Mouse (Mus musculus): Measurements from ENCODE around the gene Gm9736. TPM values are rescaled to one million over a fixed set of nuclear protein-coding genes. Genes with fewer than 3 reads are reported as not detected.
"Not testable (repeated sequence)": the region's sequence is repeated elsewhere in the genome, so short reads cannot be mapped to it uniquely, and the experiment has no call there.

Gene Gm9736
- polyA plus RNA-seq (2015; fragmentation: Nextera tagmentation; extraction: Ambion mirVana) = not detected in 2 replicates

DNA sequence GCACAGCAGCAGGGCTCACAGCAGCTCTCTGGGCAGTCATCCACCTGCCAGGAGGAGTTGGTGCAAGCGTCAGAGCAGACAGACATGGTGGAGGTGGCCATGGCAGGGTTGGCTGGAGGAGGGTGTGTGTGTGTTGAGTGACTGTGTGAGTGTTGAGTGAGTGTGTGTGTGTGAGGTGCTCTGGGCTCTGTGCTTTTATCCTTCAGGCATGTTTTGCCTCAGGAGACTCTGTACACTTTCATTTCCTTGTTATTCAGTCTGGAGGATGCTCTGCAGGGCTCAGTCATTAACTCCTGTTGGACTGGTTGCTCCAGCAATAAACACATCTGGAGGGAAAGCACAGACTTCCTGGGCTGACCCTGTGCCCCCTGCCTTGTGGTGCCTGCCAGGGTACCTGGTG is at the start of gene Gm9736:
Gene Gm9736 (minus strand): TSS at position 101 of the 400 bp plus-strand sequence.
- H3K36me3 ChIP-seq; H3K27ac ChIP-seq (replicated peaks); H3K4me1 ChIP-seq (replicated peaks); ATAC-seq (ENCODE audit: low FRiP score, low read depth); H3K9ac ChIP-seq; H3K4me3 ChIP-seq; H3K27me3 ChIP-seq; H3K4me2 ChIP-seq; H3K9me3 ChIP-seq: not testable (repeated sequence)
- 67% methylated on average over 1 of the region's 1 CpGs for WGBS

DNA sequence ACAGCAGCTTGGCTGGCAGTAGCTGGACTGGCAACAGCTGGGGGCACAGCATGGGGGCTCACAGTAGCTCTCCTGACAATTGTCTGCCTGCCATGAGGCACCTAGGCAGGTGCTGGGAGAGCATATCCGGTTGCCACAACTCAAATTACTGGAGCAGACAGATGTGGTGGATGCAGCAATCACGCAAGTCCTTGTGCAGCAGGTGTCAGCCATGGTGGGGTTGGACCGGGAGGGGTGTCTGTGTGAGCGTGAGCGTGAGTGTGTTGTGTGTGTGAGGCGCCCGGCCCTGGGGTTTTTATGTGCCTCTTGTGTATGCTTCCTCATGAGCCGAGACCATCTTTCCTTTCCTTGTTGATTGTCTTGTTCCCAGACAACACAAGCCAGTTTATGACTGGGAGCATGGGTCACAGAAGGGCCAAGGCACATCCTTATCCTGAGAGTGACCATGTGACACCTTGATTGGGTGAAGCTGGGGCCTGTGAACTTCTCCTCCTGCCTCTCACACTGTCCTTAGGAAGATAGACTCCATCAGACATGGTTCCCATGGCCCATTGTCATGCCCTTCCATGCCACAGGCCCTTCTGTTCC is 47.9 kb upstream of the Gm9736 start, which contains the start of gene Gm19668:
Gene Gm19668 (minus strand): TSS at position 213 of the 588 bp plus-strand sequence.
- Histone ChIP-seq H3K4me1 (replicated peaks) (no peaks in the 10 kb centered on the region), H3K36me3 (no peaks in the 10 kb centered on the region), H3K9me3 (no peaks in the 10 kb centered on the region), H3K9ac (no peak within 1 kb of the TSS), H3K4me3 (no peak within 1 kb of the TSS), H3K4me2 (no peak within 1 kb of the TSS), H3K27me3 (no peaks in the 10 kb centered on the region), H3K27ac (replicated peaks) (no peak within 1 kb of the TSS)
- WGBS = 53% methylated on average over 8 of the region's 8 CpGs
- no peak for ATAC-seq (ENCODE audit: low FRiP score, low read depth)

DNA sequence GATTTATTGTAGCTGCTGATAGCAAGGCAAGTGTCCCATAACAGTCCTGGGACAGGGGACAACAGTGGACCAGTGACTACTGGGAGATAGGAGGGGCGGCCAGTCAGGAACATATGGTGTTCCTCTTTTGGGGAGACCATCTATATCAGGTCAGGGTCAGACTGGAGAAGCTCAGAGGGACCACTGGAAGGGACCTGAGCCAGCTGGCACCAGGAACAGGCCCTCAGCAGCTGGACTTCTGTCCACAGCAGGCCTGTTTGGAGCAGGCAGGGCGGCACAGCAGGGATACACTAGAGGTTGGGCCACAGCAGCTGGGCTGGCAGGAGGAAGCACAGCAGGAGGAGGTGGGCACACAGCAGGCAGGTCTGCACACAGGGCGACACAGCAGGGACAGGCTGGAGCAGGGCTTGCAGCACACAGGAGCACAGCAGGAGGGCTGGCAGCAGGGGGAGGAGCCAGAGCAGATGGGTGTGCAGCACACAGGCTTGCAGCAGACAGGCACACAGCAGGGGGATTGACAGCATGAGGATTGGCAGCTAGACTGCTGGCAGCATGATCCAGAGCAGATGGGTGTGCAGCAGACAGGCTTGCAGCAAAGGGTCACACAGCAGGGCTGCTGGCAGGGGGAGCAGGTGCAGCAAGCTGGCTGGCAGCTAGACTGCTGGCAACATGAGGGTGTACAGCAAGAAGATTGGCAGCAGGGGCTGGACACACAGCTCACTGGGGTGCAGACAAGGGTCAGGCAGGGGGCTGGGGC is 47.2 kb upstream of the Gm9736 start:
- not testable (repeated sequence) for H3K9me3 ChIP-seq; H3K27me3 ChIP-seq; H3K27ac ChIP-seq (replicated peaks); ATAC-seq (ENCODE audit: low FRiP score, low read depth); H3K4me2 ChIP-seq; H3K9ac ChIP-seq; H3K36me3 ChIP-seq; H3K4me1 ChIP-seq (replicated peaks); H3K4me3 ChIP-seq
- 34% methylated on average over 3 of the region's 3 CpGs for WGBS

DNA sequence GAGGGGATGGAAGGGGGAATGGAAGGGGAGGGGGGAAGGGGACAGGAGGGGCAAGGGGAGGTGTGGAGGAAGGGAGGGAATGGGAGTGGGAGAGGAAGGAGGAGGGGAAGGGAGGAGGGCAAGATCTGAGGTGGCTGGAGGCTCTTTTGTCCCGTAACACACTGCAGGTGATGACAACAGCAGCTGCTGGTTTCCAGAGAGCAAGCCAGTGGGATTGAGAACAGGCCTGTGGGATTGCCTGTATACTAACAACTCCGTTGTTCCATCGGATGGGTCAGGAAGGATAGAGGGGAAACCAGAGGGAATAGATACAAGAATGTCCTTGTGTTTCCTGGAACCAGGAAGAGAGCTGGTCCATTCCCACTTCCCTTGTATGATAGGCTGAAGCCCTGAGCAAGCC is 46.5 kb upstream of the Gm9736 start:
- H3K4me2 ChIP-seq = no peak overlapping the region
- WGBS = 22% methylated on average over 3 of the region's 3 CpGs
- no peaks in the 10 kb centered on the region for H3K27me3 ChIP-seq
- H3K9ac ChIP-seq = no peak overlapping the region
- no peaks in the 10 kb centered on the region for H3K9me3 ChIP-seq
- no peaks in the 10 kb centered on the region for H3K4me1 ChIP-seq (replicated peaks)
- no peak overlapping the region for H3K27ac ChIP-seq (replicated peaks)
- H3K4me3 ChIP-seq = no peak overlapping the region
- H3K36me3 ChIP-seq = no peaks in the 10 kb centered on the region
- no peak for ATAC-seq (ENCODE audit: low FRiP score, low read depth)

DNA sequence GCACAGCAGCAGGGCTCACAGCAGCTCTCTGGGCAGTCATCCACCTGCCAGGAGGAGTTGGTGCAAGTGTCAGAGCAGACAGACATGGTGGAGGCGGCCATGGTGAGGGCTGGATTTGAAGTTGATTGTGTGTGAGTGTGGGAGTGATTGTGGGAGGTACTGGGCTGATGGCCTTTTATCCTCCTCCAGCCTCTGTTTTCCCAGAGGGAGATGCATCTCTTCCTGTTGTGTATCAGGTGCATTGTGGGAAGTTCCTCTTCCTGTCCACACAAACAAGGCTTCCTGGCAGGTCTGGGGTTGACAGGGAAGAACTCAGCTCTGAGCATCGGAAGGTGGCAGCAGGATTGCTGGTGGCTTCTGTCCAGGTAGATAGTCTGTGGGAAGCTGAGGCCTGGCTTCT is 43.8 kb upstream of the Gm9736 start, which contains the start of gene Gm9639:
Gene Gm9639 (minus strand): TSS at position 101 of the 400 bp plus-strand sequence.
- H3K9me3 ChIP-seq = no peaks in the 10 kb centered on the region
- H3K36me3 ChIP-seq = no peaks in the 10 kb centered on the region
- no peak within 1 kb of the TSS for H3K4me3 ChIP-seq
- 68% methylated on average over 2 of the region's 2 CpGs for WGBS
- no peak within 1 kb of the TSS for H3K27ac ChIP-seq (replicated peaks)
- H3K4me1 ChIP-seq (replicated peaks) = no peaks in the 10 kb centered on the region
- H3K27me3 ChIP-seq = no peaks in the 10 kb centered on the region
- H3K9ac ChIP-seq = no peak within 1 kb of the TSS
- H3K4me2 ChIP-seq = no peak within 1 kb of the TSS
- no peak for ATAC-seq (ENCODE audit: low FRiP score, low read depth)

DNA sequence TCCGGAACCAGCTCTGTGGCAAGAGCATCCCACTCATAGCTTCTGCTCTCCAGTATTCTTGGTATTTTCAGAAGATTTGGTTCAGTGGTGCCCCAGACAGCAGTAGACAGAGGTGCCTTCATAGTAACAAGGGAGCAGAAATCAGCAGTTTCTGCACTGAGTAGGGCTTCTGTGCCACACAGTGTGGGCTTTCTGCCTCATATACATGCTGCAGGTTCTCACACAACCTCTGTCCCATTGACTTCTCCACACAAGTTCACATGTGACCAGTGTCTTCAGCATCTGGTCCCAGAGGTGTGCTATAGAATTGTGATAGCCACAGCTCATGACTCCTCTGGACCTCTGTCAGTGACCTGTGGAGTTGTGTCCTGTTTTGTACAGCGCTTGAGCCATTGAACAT is 37.5 kb upstream of the Gm9736 start:
- Histone ChIP-seq H3K27ac (replicated peaks) (no peak overlapping the region), H3K4me1 (replicated peaks) (no peaks in the 10 kb centered on the region), H3K9ac (no peak overlapping the region), H3K9me3 (no peaks in the 10 kb centered on the region), H3K27me3 (no peaks in the 10 kb centered on the region), H3K4me3 (no peak overlapping the region), H3K4me2 (no peak overlapping the region), H3K36me3 (no peaks in the 10 kb centered on the region)
- no peak for ATAC-seq (ENCODE audit: low FRiP score, low read depth)
- WGBS = 81% methylated on average over 2 of the region's 2 CpGs

DNA sequence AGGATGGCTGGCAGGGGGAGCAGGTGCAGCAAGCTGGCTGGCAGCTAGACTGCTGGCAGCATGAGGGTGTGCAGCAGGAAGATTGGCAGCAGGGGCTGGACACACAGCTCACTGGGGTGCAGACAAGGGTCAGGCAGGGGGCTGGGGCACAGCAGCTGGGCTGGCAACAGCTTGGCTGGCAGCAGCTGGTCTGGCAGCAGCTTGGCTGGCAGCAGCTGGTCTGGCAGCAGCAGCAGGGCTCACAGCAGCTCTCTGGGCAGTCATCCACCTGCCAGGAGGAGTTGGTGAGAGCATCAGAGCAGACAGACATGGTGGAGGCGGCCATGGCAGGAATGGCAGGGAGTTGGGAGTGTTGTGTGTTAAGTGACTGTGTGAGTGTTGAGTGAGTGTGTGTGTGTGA is 36.7 kb upstream of the Gm9736 start, which contains the start of gene Gm7137:
Gene Gm7137 (minus strand): TSS at position 325 of the 400 bp plus-strand sequence.
- WGBS = 44% methylated on average over 1 of the region's 1 CpGs
- not testable (repeated sequence) for H3K9me3 ChIP-seq; H3K4me3 ChIP-seq; H3K27ac ChIP-seq (replicated peaks); ATAC-seq (ENCODE audit: low FRiP score, low read depth); H3K36me3 ChIP-seq; H3K4me1 ChIP-seq (replicated peaks); H3K9ac ChIP-seq; H3K27me3 ChIP-seq; H3K4me2 ChIP-seq

DNA sequence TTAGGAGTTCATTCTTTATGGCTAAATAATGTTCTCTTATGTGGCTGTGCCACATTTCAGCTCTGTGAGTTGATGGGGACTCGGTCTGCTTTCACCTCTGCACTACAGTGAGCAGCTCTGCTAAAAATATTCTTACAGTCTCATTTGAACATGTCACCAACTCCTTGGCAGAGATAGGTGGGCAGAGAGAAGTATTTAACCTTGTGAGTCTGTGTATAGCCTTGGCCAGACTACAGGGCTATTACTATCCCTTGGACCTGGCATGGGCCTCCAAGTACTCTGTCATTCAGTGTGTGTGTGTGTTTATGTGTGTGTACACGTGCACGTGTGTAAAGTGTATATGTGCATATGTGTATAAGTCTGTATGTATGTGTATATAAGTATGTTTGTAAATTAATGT is 32.2 kb upstream of the Gm9736 start:
- not testable (repeated sequence) for H3K9me3 ChIP-seq; H3K9ac ChIP-seq; H3K36me3 ChIP-seq; H3K4me1 ChIP-seq (replicated peaks); H3K27me3 ChIP-seq; H3K4me3 ChIP-seq; H3K27ac ChIP-seq (replicated peaks); H3K4me2 ChIP-seq; ATAC-seq (ENCODE audit: low FRiP score, low read depth)
- 86% methylated on average over 2 of the region's 3 CpGs for WGBS

DNA sequence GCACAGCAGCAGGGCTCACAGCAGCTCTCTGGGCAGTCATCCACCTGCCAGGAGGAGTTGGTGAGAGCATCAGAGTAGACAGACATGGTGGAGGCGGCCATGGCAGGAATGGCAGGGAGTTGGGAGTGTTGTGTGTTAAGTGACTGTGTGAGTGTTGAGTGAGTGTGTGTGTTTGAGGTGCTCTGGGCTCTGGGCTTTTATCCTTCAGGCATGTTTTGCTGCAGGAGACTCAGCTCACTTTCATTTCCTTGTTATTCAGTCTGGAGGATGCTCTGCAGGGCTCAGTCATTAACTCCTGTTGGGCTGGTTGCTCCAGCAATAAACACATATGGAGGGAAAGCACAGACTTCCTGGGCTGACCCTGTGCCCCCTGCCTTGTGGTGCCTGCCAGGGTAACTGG is 31.3 kb upstream of the Gm9736 start, which contains the start of gene Gm3250:
Gene Gm3250 (minus strand): TSS at position 101 of the 400 bp plus-strand sequence.
- not testable (repeated sequence) for H3K4me3 ChIP-seq; ATAC-seq (ENCODE audit: low FRiP score, low read depth); H3K27me3 ChIP-seq; H3K9ac ChIP-seq; H3K9me3 ChIP-seq; H3K4me1 ChIP-seq (replicated peaks); H3K27ac ChIP-seq (replicated peaks); H3K36me3 ChIP-seq; H3K4me2 ChIP-seq
- 50% methylated on average over 1 of the region's 1 CpGs for WGBS

DNA sequence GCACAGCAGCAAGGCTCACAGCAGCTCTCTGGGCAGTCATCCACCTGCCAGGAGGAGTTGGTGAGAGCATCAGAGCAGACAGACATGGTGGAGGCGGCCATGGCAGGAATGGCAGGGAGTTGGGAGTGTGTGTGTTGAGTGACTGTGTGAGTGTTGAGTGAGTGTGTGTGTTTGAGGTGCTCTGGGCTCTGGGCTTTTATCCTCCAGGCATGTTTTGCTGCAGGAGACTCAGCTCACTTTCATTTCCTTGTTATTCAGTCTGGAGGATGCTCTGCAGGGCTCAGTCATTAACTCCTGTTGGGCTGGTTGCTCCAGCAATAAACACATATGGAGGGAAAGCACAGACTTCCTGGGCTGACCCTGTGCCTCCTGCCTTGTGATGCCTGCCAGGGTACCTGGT is 25.7 kb upstream of the Gm9736 start, which contains the start of gene Gm7138:
Gene Gm7138 (minus strand): TSS at position 101 of the 400 bp plus-strand sequence.
- not testable (repeated sequence) for H3K27ac ChIP-seq (replicated peaks); H3K4me1 ChIP-seq (replicated peaks); H3K9ac ChIP-seq; H3K36me3 ChIP-seq; H3K4me3 ChIP-seq; ATAC-seq (ENCODE audit: low FRiP score, low read depth); H3K4me2 ChIP-seq; H3K27me3 ChIP-seq; H3K9me3 ChIP-seq
- WGBS = 62% methylated on average over 1 of the region's 1 CpGs

DNA sequence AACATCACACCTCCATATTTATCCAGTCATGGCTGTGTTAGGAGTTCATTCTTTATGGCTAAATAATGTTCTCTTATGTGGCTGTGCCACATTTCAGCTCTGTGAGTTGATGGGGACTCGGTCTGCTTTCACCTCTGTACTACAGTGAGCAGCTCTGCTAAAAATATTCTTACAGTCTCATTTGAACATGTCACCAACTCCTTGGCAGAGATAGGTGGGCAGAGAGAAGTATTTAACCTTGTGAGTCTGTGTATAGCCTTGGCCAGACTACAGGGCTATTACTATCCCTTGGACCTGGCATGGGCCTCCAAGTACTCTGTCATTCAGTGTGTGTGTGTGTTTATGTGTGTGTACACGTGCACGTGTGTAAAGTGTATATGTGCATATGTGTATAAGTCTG is 21.0 kb upstream of the Gm9736 start:
- H3K9ac ChIP-seq; H3K4me1 ChIP-seq (replicated peaks); H3K4me2 ChIP-seq; H3K27me3 ChIP-seq; H3K4me3 ChIP-seq; ATAC-seq (ENCODE audit: low FRiP score, low read depth); H3K36me3 ChIP-seq; H3K27ac ChIP-seq (replicated peaks); H3K9me3 ChIP-seq: not testable (repeated sequence)
- WGBS = 94% methylated on average over 2 of the region's 3 CpGs

DNA sequence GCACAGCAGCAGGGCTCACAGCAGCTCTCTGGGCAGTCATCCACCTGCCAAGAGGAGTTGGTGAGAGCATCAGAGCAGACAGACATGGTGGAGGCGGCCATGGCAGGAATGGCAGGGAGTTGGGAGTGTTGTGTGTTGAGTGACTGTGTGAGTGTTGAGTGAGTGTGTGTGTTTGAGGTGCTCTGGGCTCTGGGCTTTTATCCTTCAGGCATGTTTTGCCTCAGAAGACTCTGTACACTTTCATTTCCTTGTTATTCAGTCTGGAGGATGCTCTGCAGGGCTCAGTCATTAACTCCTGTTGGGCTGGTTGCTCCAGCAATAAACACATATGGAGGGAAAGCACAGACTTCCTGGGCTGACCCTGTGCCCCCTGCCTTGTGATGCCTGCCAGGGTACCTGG is 20.1 kb upstream of the Gm9736 start, which contains the start of gene Gm3238:
Gene Gm3238 (minus strand): TSS at position 101 of the 400 bp plus-strand sequence.
- H3K9me3 ChIP-seq; H3K4me1 ChIP-seq (replicated peaks); H3K4me2 ChIP-seq; H3K27me3 ChIP-seq; H3K27ac ChIP-seq (replicated peaks); H3K36me3 ChIP-seq; ATAC-seq (ENCODE audit: low FRiP score, low read depth); H3K4me3 ChIP-seq; H3K9ac ChIP-seq: not testable (repeated sequence)
- WGBS = no CpG with 5 or more reads among the region's 1 CpGs

Data from hindbrain, embryonic 15.5 days (tissue).